Mouse (Mus musculus) 3134 (cell line): ENCODE data around the gene Fam189b.

Experiments
- DNase-seq: peaks from one replicate; pipeline ENCODE4 v3.0.0-alpha.2; 2011; ENCODE audit warnings: low spot score; ENCODE audit not compliant: insufficient read length; ENCODE audit errors: extremely low read depth

Gene Fam189b

GRCm38 (mm10) chr3:89226900-89227299 is 44.0 kb downstream of the Fam189b start, which contains the start of gene Mtx1:
Mtx1 (minus strand) TSS chr3:89227088.
- no peak for DNase-seq

GRCm38 (mm10) chr3:89227307-89228179 is 44.6 kb downstream of the Fam189b start:
- peak; percentile 41 for DNase-seq

- peak; percentile 84 for DNase-seq
Observed at GRCm38 (mm10) chr3:89228180-89228549, 45.2 kb downstream of the Fam189b start.

GRCm38 (mm10) chr3:89228836-89229235 is 45.9 kb downstream of the Fam189b start, which contains the start of gene Muc1:
Muc1 (plus strand) TSS chr3:89229057.
- no peak for DNase-seq

- DNase-seq: no peak
Observed at GRCm38 (mm10) chr3:89229276-89229675, 46.3 kb downstream of the Fam189b start.

GRCm38 (mm10) chr3:89230561-89230960 is 47.6 kb downstream of the Fam189b start:
- no peak for DNase-seq

GRCm38 (mm10) chr3:89231345-89231744 is 48.4 kb downstream of the Fam189b start:
- no peak for DNase-seq

- no peak for DNase-seq
Observed at GRCm38 (mm10) chr3:89231772-89232275, 48.9 kb downstream of the Fam189b start.

GRCm38 (mm10) chr3:89232614-89233013 is 49.7 kb downstream of the Fam189b start:
- DNase-seq: no peak

- DNase-seq: peak; percentile 44
Observed at GRCm38 (mm10) chr3:89233562-89234110, 50.7 kb downstream of the Fam189b start.

- no peak for DNase-seq
Observed at GRCm38 (mm10) chr3:89236516-89236915, 53.6 kb downstream of the Fam189b start.

- no peak for DNase-seq
Observed at GRCm38 (mm10) chr3:89237682-89238081, 54.7 kb downstream of the Fam189b start.

- no peak for DNase-seq
Observed at GRCm38 (mm10) chr3:89238494-89238893, 55.6 kb downstream of the Fam189b start.
